Mouse (Mus musculus) spleen, adult 2 months (tissue): ENCODE data around the gene Rasgef1b. TPM values are rescaled to one million over a fixed set of nuclear protein-coding genes. Genes with fewer than 3 reads are reported as not detected.

ENCODE experiments used
- DNase-seq, 2 experiments: peaks; one replicate each; pipeline versions ENCODE4 v3.0.0 to v3.0.0-alpha.2; 2012 to 2021; ENCODE audit warnings: low spot score in 2 of 2, low read depth in 1 of 2
- H3K27ac ChIP-seq: fragments of 200-500 bp; 2 replicates; pipeline ENCODE4 v1.5.1; 2012; ENCODE audit warnings: low read length, inconsistent platforms; ENCODE audit not compliant: insufficient read depth
- H3K27me3 ChIP-seq: fragments of 200-500 bp; 2 replicates; pipeline ENCODE4 v1.6.1; 2012; ENCODE audit warnings: mild to moderate bottlenecking, moderate library complexity, low read length, inconsistent platforms; ENCODE audit not compliant: control insufficient read depth, insufficient read depth
- H3K36me3 ChIP-seq: fragments of 200-500 bp; 2 replicates; pipeline ENCODE4 v1.6.1; 2012; ENCODE audit warnings: mild to moderate bottlenecking, low read length, inconsistent platforms; ENCODE audit not compliant: control insufficient read depth, insufficient read depth
- H3K4me1 ChIP-seq: fragments of 200-500 bp; 2 replicates; pipeline ENCODE4 v1.6.1; 2011; ENCODE audit warnings: inconsistent platforms; ENCODE audit not compliant: control insufficient read depth, insufficient read depth, insufficient read length
- H3K4me3 ChIP-seq: fragments of 200-500 bp; 2 replicates; pipeline ENCODE4 v1.5.1; 2011; ENCODE audit warnings: mild to moderate bottlenecking, inconsistent platforms; ENCODE audit not compliant: insufficient read depth, insufficient read length; ENCODE audit errors: extremely low read depth
- CTCF ChIP-seq: fragments of 200-500 bp; IDR thresholded peaks from 2 replicates; pipeline ENCODE4 v1.5.1; 2011; ENCODE audit warnings: mild to moderate bottlenecking, inconsistent platforms; ENCODE audit not compliant: insufficient read depth, insufficient read length, insufficient replicate concordance; ENCODE audit errors: extremely low read depth
- POLR2A ChIP-seq: fragments of 200-500 bp; IDR thresholded peaks from 2 replicates; pipeline ENCODE4 v1.6.1; 2011; ENCODE audit warnings: low read depth, low read length, inconsistent platforms
- WGBS: fragments of 180-500 bp; shearing (Covaris S2); methylation state at CpG from one replicate; pipeline ENCODE4 v1.1.7; 2018; 5-methylcytosine and 5-hydroxymethylcytosine counted together
- polyA plus RNA-seq: library from polyadenylated mRNA; depleted of rRNA; stranded (reverse); fragments of >200 nt; gene quantifications from 2 replicates; pipeline ENCODE4 v1.2.3, GENCODE M21; 2012

The Rasgef1b gene
- polyA plus RNA-seq, 1 experiment: 13.9 TPM

GRCm38 (mm10) chr5:99478716-99479115 lies 250.1 kb downstream of the Rasgef1b start:
- Histone ChIP-seq H3K27ac (no peak overlapping the region), H3K36me3 (no peaks in the 10 kb centered on the region), H3K4me1 (peaks cover 9% of the 10 kb centered on the region; the same call in 1 of the 2 replicates), H3K4me3 (no peak overlapping the region), H3K27me3 (no peaks in the 10 kb centered on the region)
- 84% methylated on average over 4 of the region's 4 CpGs for WGBS
- TF ChIP-seq CTCF: no peak
- no peak for TF ChIP-seq POLR2A
- DNase-seq: no peak

- Histone ChIP-seq H3K27ac (no peak overlapping the region), H3K4me3 (no peak overlapping the region), H3K4me1 (peaks cover 17% of the 10 kb centered on the region), H3K36me3 (no peaks in the 10 kb centered on the region), H3K27me3 (no peaks in the 10 kb centered on the region)
- no peak for TF ChIP-seq CTCF
- no peak for TF ChIP-seq POLR2A
- DNase-seq: no peak
- WGBS: 82% methylated on average over 9 of the region's 9 CpGs
Observed at GRCm38 (mm10) chr5:99477420-99477815, 251.4 kb downstream of the Rasgef1b start.

GRCm38 (mm10) chr5:99476640-99477419 lies 252.0 kb downstream of the Rasgef1b start:
- no peak for TF ChIP-seq CTCF
- TF ChIP-seq POLR2A: no peak
- Histone ChIP-seq H3K4me3 (no peak overlapping the region), H3K36me3 (no peaks in the 10 kb centered on the region), H3K27me3 (no peaks in the 10 kb centered on the region), H3K27ac (no peak overlapping the region), H3K4me1 (peaks cover 17% of the 10 kb centered on the region)
- WGBS: 67% methylated on average over 6 of the region's 6 CpGs
- no peak for DNase-seq

GRCm38 (mm10) chr5:99472607-99473335 lies 256.1 kb downstream of the Rasgef1b start:
- peak; percentile 19 to 34 for DNase-seq
- WGBS: 64% methylated on average over 5 of the region's 5 CpGs

GRCm38 (mm10) chr5:99471790-99472189 lies 257.1 kb downstream of the Rasgef1b start:
- Histone ChIP-seq H3K27ac (no peak overlapping the region), H3K4me3 (no peak overlapping the region), H3K4me1 (peaks cover 13% of the 10 kb centered on the region), H3K27me3 (no peaks in the 10 kb centered on the region), H3K36me3 (no peaks in the 10 kb centered on the region)
- TF ChIP-seq POLR2A: no peak
- no peak for DNase-seq
- WGBS: 47% methylated on average over 4 of the region's 4 CpGs

More at GRCm38 (mm10) chr5:99472607-99473335, 256.1 kb downstream of the Rasgef1b start:
- Histone ChIP-seq H3K36me3 (no peaks in the 10 kb centered on the region), H3K27ac (peak overlapping the region; percentile 55), H3K27me3 (no peaks in the 10 kb centered on the region), H3K4me3 (no peak overlapping the region), H3K4me1 (peaks cover 13% of the 10 kb centered on the region)
- TF ChIP-seq POLR2A (no peak), CTCF (no peak)

- no peaks in the 10 kb centered on the region for H3K27me3 ChIP-seq
- no peak for DNase-seq
- peaks cover 8% of the 10 kb centered on the region for H3K4me1 ChIP-seq
- H3K27ac ChIP-seq: no peak overlapping the region
- no peaks in the 10 kb centered on the region for H3K36me3 ChIP-seq
- TF ChIP-seq CTCF (no peak), POLR2A (no peak)
- no peak overlapping the region for H3K4me3 ChIP-seq
Observed at GRCm38 (mm10) chr5:99470613-99471012, 258.3 kb downstream of the Rasgef1b start.

- no peak overlapping the region for H3K4me3 ChIP-seq
- WGBS: 89% methylated on average over 6 of the region's 6 CpGs
- H3K4me1 ChIP-seq: 0 out of 2 replicates have a peak, but pooled peaks cover 2% of the 10 kb centered on the region
- no peaks in the 10 kb centered on the region for H3K27me3 ChIP-seq
- DNase-seq: no peak
- H3K36me3 ChIP-seq: no peaks in the 10 kb centered on the region
- H3K27ac ChIP-seq: no peak overlapping the region
- TF ChIP-seq CTCF (no peak), POLR2A (no peak)
Observed at GRCm38 (mm10) chr5:99459007-99459406, 269.9 kb downstream of the Rasgef1b start.
